Mouse (Mus musculus) megakaryocyte, embryonic 14.5 days (primary cell): ENCODE measurements around the gene Fam83c.

ENCODE experiments used
- FLI1 ChIP-seq: IDR thresholded peaks from 2 replicates; pipeline ENCODE4 v1.6.1; 2012; ENCODE audit warnings: low read length, inconsistent platforms, mixed read lengths
- GATA1 ChIP-seq: IDR thresholded peaks from 3 replicates; pipeline ENCODE4 v1.6.1; 2012; ENCODE audit warnings: mixed read lengths, low read length, inconsistent platforms, borderline replicate concordance

- TF ChIP-seq GATA1 (no peak), FLI1 (no peak)
Observed at GRCm38 (mm10) chr2:155805231-155805924, 29.3 kb downstream of the Fam83c start.
